Mouse (Mus musculus) urinary bladder, postnatal 14 days (tissue): ENCODE results near the gene Ptpn4.

Experiments used
- DNase-seq: peaks from one replicate; pipeline ENCODE4 v3.0.0; 2021; ENCODE audit warnings: low spot score

Gene Ptpn4

DNA sequence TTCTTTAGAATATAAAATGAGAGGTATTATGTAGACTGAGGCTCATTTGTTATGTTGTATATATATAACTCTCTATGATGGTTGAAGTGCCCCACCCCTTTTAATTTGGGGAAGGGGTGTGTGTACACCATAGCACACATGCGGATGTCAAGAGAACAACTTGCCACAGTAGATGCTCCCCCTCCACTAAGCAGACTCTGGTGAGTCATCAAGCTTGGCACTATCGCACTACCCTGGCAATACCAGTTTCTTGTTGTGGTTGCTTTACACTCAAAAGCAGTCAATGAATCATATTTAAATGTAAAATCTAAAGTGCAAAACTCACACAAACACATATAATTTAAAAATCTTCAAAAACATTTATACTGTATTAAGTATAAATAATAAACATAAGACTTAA lies 31.4 kb downstream of the Ptpn4 start:
- DNase-seq = no peak

GRCm38 (mm10) chr1:119804586-119804985 lies 32.8 kb downstream of the Ptpn4 start:
- DNase-seq = no peak

DNA sequence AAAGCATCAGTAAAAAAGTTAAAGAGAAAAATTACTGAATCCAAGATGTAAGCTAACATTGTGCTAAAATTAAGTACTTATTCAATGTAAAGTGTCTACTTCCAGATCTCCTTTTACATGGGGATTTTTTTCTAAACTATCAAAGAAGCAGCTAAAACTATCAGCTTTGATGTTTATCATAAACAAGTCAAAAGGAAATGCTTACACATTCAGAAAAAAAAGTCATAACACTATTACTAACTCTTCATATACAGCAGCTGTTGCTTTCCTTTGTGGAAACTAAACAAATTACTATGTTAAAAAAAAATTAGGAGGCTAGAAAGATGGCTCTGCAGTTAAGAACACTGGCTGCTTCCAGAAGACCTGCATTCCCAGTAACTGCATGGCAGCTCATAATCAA lies 42.2 kb downstream of the Ptpn4 start:
- no peak for DNase-seq

DNA sequence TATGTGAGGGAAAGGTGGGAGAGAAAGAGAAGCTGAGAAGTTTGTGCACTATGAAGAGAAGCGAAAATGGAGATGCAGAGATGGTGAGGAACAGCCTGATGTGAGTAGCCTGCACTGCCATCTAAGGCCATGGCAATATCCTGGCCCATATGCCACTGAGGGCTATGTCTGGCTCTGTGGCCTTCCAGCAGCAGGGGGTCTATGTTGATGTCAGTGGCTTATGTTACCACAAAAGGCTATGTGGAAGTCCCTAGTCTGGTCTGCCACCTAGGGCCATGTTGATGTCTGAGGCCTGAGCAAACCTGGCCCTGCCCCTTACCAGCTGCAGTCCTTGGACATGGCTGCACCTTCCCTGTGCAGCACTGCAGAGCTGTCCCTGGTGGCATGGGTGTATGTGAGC lies 43.1 kb downstream of the Ptpn4 start:
- DNase-seq = no peak

DNA sequence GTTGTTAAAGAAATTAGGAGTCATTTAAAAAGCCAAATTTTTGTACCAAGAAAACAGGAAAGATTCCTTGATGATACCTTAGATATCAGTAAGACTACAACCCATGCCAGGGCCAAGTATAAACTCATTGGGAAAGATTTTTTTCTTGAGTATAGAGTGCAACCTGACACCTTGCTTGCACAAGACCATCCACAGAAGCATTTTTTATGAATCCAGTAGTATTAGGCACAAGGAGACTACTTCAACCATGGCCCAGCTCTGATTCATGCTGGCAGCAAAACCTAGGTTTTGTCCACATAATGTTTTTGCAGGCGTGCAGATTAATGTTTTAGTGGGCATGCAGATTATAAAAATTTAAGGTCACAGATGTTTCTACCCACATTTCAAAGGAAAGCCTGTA lies 46.8 kb downstream of the Ptpn4 start:
- peak; percentile 7 for DNase-seq

DNA sequence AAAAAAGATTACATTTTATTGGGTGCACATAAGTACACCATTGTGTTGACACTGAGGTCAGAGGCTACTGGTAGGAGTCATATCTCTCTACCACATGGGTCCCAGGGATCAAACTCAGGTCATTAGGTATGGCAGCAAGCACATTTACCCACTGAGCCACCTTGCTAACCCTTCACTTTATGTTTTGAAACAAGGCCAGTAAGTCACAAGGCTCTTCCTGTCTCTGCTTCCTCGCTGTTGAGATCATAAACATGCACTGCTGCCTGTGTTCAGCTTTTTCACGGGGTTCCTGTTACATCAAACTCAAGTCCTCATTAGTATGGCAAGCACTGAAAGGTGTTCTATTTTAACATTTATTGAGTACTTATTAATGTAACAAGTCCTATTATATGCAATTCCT lies 61.5 kb downstream of the Ptpn4 start:
- no peak for DNase-seq

- no peak for DNase-seq
Observed at GRCm38 (mm10) chr1:119735692-119736091, 101.7 kb downstream of the Ptpn4 start.

GRCm38 (mm10) chr1:119734801-119735200 lies 102.6 kb downstream of the Ptpn4 start:
- DNase-seq = no peak

DNA sequence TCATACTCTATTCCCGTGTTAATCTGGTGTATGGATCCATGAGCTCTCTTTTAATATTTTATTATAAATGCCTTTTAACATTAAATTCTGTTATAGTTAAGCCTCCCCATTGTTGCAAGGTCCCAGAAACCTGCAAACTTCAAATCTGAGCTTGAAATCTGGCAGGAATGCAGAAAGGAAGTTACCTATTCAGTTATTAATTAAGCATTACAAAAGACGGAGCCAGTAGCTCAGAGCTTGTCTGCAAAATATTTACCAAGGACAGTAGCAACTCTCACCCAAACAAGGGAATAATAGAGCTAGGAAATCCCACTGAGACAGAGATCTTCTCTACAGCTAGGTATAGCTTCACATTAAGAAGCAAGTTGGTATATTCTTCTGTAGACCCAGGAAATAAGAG lies 106.2 kb downstream of the Ptpn4 start:
- DNase-seq = no peak

DNA sequence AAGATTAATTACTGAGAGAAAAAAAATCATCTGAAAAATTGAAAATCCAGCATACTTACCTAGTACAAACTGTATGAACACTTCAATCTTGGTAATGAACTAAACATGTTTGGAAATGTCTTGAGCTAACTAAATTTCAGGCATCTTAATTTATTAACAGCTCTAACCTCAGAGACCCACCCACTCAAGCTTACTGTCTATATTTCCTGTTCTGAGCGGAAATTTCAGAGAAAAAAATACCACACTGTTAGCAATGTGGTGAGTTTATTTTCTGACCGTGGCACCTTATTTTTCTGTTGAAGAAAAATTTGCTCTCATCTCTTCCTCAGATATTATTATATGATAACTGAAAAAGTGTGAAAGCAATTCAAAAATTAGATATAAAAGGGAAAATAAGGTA lies 124.4 kb downstream of the Ptpn4 start:
- no peak for DNase-seq

DNA sequence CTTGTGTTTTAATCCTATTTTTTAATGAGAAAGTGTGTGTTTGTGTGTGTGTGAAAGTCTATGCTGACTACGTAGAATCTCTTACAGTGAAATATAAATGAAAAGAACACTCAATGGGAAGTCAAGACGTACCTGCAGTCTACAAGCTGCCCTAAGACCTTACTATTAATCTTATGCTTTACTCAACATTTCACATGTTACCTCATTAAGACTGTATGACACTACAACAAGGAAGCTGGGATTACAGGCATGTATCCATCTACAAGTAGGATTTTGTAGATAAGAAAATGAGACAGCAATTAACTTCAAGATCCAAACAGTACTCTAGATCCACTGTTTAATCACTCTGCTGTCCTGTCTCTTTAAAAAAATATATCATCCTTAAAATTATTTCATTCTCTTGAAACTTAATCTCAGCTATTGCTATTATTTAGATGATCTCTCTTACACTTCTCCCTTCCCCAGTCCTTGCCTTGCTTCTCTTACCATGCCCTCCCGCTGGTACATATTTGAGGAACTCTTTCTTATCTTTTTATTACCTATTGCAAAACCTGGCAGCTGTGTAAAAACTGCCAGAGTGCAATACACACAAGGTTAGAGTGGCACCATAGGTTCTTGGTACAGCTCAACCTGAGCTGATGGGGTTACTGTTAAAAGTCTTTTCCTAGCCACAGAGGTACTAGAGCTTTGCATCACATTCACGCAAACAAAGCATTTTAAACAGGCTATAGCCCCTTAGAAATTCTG lies 130.8 kb downstream of the Ptpn4 start:
- no peak for DNase-seq

- DNase-seq = no peak
Observed at GRCm38 (mm10) chr1:119696860-119697259, 140.6 kb downstream of the Ptpn4 start.

GRCm38 (mm10) chr1:119685773-119686558 lies 151.4 kb downstream of the Ptpn4 start:
- no peak for DNase-seq

- DNase-seq = no peak
Observed at GRCm38 (mm10) chr1:119681663-119682213, 155.7 kb downstream of the Ptpn4 start.

DNA sequence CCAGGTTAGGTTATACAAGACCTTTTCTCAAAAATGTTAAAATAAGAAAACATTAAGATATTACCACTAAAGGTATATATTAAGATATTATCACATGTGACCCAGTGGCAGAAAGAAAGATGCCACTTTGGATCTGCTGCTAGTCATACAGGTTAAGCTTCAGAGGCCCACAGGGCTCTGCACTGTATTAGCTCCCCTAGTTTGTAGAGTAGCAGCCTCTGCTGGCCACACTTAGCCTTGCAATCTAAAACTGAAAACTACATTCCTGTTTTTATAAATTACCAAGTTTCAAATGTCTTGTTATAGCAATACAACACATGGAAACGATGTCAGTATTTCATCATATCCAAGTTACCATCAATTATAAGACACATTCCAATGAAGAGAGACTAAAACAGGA lies 162.4 kb downstream of the Ptpn4 start:
- DNase-seq = peak; percentile 23

DNA sequence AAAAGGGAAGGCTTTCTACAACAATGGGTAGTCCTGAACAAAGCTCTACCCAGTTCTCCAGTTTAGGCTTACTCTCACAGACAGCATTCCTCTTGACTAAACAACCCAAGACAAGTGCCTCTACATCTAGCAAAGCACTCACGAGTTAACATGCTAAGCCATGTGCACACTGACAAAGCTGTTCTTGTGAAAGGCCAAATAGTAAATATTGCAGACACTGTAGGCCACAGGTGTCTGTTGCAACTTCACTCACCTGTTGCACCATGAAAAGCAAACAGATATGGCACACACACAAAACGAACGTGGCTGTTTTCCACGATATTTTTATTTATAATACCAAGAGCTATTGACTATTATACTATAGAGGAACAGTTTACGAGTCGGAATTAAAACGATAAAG lies 170.5 kb downstream of the Ptpn4 start:
- DNase-seq = no peak

DNA sequence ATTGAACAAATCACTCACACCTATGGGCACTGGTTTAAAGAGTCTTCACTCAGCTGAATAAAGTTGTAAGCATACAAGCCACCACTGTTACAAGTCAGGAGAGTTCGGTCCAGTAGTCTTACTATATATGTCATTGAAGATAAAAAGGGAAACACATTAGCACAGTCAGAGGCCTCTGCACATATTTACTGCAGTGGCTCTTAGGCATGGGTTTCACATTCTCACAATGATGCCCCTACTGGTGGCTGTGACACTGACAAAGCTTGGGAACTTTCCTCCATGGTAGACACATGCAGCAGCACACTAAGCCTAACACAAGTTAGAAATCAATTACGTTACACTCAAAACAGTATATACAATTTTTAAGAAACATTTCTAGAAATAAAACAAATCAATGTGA lies 183.1 kb downstream of the Ptpn4 start:
- DNase-seq = no peak

- no peak for DNase-seq
Observed at GRCm38 (mm10) chr1:119650386-119650785, 187.0 kb downstream of the Ptpn4 start.

GRCm38 (mm10) chr1:119649627-119650026 lies 187.8 kb downstream of the Ptpn4 start:
- no peak for DNase-seq

- peak; percentile 86 for DNase-seq
Observed at GRCm38 (mm10) chr1:119648205-119649111, 189.0 kb downstream of the Ptpn4 start, which contains the start of gene Epb41l5. Gene Epb41l5 (minus strand): TSS chr1:119649000.

GRCm38 (mm10) chr1:119646356-119646755 lies 191.1 kb downstream of the Ptpn4 start:
- DNase-seq = no peak

DNA sequence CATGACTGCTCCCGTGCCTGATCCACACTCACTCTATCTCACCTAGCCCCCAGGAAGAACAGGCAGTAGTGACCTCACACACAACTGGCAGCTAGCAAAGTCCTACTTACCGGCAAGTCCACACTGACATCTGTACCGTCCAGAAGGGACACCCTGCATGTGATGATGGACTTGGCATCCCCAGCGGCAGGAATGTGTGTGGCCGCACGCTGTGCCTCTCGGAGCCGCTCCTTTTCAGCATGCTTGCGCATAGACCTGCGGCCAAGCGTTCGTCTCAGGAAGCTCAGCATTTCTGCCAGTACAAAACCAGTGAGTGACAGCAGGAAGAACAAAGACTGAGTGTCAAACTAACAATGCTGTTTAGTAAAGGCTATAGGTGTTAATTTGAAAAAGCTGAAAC lies 195.0 kb downstream of the Ptpn4 start:
- peak; percentile 19 for DNase-seq
